Mouse (Mus musculus): ENCODE results near the gene Casc1.

DNA sequence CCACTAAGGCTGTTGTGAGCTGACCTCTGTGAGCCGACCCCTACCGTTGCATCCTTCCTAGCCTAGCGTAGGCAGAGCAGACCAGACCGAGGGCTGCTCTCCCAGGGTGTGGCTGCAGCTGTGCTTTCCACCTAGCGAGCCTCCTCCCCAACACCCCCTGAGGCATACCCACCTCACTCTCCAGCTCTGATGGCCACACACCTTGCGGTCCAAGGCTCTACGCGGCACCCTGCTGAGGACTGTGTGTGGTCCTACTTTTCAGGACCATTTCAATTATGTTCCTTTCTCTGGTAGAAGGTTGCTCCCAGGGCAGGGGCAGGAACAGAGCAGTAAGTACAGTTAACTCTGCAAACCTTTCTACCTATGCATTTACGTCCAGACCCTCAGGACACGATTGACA lies 34.3 kb downstream of the Casc1 start:
- TF ChIP-seq POLR2AphosphoS5 (IDR thresholded peaks at IDR 0.05; ENCODE audit: borderline replicate concordance, low read depth, low read length): no peak
- no peak for TF ChIP-seq POLR2A (IDR thresholded peaks at IDR 0.05; ENCODE audit: control insufficient read depth in 1 of 2, insufficient read depth in 1 of 2, low read depth in 1 of 2, low read length in 2 of 2, poor library complexity in 1 of 2)
- no peak for TF ChIP-seq E2F4 (IDR thresholded peaks at IDR 0.05; ENCODE audit: borderline replicate concordance, low read depth, low read length)
- TF ChIP-seq CTCF (IDR thresholded peaks at IDR 0.05 in 2 of 3, conservative IDR thresholded peaks at IDR 0.05 in 1 of 3; ENCODE audit: control insufficient read depth in 1 of 3, insufficient read depth in 1 of 3, low read depth in 2 of 3, low read length in 3 of 3, poor library complexity in 1 of 3, severe bottlenecking in 1 of 3): no peak
- TF ChIP-seq GABPA (IDR thresholded peaks at IDR 0.05; ENCODE audit: low read depth, low read length): no peak
- TF ChIP-seq MXI1 (IDR thresholded peaks at IDR 0.05; ENCODE audit: low read depth, low read length): no peak
- no peak for TF ChIP-seq SIN3A (IDR thresholded peaks at IDR 0.05; ENCODE audit: low read length)
- no peak for TF ChIP-seq UBTF (IDR thresholded peaks at IDR 0.05; ENCODE audit: borderline replicate concordance, insufficient read depth, low read depth, low read length)
- no peak for TF ChIP-seq RCOR1 (IDR thresholded peaks at IDR 0.05; ENCODE audit: low read depth, low read length)
- TF ChIP-seq NELFE (IDR thresholded peaks at IDR 0.05; ENCODE audit: low read depth, low read length): no peak
